Mouse (Mus musculus): ENCODE data around the gene AI467606. TPM values are rescaled to one million over a fixed set of nuclear protein-coding genes. Genes with fewer than 3 reads are reported as not detected.

The AI467606 gene
- polyA plus RNA-seq, 1 experiment from 2014 or later = 7.6 TPM

DNA sequence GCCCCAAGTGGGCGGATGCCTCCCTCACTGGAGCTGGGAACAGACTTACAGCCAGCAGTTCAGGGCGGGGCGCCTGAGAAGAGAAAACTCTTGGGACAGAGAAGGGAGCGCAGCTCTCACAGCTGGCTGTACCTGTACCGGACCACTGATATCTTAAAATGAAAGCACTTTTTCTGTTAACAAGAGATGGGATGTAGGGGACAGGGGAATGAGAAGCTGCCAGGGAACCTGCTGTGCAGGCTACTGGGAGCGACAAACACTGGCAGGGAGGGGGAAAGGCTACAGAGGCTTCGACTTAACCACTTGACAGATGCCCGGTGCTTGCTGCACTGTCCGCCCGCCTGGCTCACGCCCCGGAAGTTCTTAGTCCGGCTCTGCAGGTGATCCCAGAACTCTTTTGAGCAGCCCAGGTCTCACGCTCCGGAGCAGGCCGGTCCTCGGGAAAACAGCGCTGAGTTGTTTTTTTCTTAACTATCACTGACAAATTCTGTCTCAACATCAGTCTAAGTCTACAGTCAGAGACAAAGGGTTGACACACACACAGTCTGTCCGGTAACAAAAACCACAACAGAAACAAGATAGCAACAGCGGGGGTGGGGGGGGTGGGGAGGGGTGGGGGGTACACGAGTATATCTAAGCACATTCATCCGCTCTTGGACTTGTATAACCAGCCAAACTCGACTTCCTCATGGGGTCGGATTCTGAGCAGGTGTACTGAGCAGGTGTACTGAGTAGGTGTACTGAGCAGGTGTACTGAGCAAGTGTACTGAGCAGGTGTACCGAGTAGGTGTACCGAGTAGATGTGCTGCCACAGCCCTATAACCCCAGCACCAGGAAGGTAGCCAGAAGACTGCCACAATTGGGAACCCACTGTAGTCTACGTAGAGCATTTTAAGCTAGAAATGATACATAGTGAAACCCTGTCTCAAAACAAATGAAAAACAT is 2.0 kb upstream of the AI467606 start:
- H3K9ac ChIP-seq (replicated peaks) = peak overlapping the region; percentile 61

DNA sequence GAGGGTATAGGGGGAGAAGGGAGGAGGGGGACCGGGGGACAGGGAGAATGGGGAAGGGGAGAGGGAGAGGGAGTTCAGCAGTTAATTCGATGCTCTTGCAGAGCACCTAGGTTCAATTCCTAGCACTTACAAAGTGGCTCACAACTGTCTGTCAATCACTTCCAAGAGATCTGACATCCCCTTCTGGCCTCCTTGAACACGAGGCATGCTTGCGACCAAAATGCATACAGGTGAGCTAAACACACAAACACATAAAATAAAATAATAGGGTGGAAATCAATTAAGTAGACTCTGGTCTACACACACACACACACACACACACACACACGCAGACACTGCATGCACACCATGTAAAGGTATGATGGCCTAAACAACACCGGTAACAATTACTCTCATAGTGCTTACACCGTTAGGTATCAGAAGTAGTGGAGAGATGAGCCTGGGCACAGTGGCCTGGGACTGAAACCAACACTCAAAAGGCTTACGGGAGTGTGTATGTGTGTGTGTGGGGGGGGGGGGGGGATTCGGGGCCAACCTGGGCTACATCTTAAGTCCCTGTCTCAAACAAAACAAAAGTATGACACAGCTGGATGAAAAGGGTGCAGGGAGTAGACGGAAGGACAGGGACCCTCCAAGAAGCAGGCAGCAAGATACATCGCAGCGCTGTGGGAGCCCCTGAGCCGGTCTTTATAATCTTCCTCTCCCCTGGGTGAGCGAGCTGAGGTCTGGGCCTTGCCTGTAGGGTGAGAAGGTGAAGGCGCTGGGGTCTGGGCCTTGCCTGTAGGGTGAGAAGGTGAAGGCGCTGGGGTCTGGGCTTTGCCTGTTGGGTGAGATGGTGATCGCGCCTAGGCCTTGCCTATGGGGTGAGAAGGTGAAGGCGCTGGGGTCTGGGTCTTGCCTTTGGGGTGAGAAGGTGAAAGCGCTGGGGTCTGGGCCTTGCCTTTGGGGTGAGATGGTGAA is 725 bp upstream of the AI467606 start:
- Histone ChIP-seq H3K36me3 (replicated peaks; ENCODE audit: insufficient read depth, low read length) (peaks cover 15% of the 10 kb centered on the region; the same call in 1 of the 2 replicates), H3K9ac (replicated peaks) (peak overlapping the region; percentile 75), H3K27ac (ENCODE audit: low read depth) (peak overlapping the region; percentile 91), H3K4me1 (ENCODE audit: insufficient read depth) (peaks cover 49% of the 10 kb centered on the region), H3K27me3 (ENCODE audit: insufficient read depth, low read length) (no peaks in the 10 kb centered on the region), H3K4me3 (ENCODE audit: low read depth, low read length) (peak overlapping the region; percentile 55), H3K9me3 (ENCODE audit: low read length) (no peaks in the 10 kb centered on the region), H3K4me2 (ENCODE audit: low read depth, low read length) (peak overlapping the region; percentile 66)
- WGBS (ENCODE audit: insufficient replicate concordance) = 43% methylated on average over 20 of the region's 20 CpGs
- no peak for DNase-seq
- TF ChIP-seq CTCF (IDR thresholded peaks at IDR 0.05; ENCODE audit: low read depth) (no peak), EP300 (IDR thresholded peaks at IDR 0.05; ENCODE audit: low read depth) (no peak)
- ATAC-seq = peak; percentile 7; the same call in 1 of the 2 replicates

More for the DNA sequence above, 2.0 kb upstream of the AI467606 start:
- Histone ChIP-seq H3K4me1 (ENCODE audit: insufficient read depth) (peaks cover 56% of the 10 kb centered on the region), H3K4me2 (ENCODE audit: low read depth, low read length) (peak overlapping the region; percentile 73), H3K36me3 (replicated peaks; ENCODE audit: insufficient read depth, low read length) (peaks cover 15% of the 10 kb centered on the region; the same call in 1 of the 2 replicates), H3K9me3 (ENCODE audit: low read length) (no peaks in the 10 kb centered on the region), H3K4me3 (ENCODE audit: low read depth, low read length) (peak overlapping the region; percentile 19), H3K27me3 (ENCODE audit: insufficient read depth, low read length) (no peaks in the 10 kb centered on the region), H3K27ac (ENCODE audit: low read depth) (peak overlapping the region; percentile 93)
- WGBS (ENCODE audit: insufficient replicate concordance) = 10% methylated on average over 27 of the region's 27 CpGs
- ATAC-seq (0 out of 2 replicates have a peak, but pooled peaks have one; percentile 7), DNase-seq (peak; percentile 66)
- TF ChIP-seq EP300 (IDR thresholded peaks at IDR 0.05; ENCODE audit: low read depth) (0 out of 2 replicates have a peak, but pooled peaks have one; percentile 11), CTCF (IDR thresholded peaks at IDR 0.05; ENCODE audit: low read depth) (no peak)

DNA sequence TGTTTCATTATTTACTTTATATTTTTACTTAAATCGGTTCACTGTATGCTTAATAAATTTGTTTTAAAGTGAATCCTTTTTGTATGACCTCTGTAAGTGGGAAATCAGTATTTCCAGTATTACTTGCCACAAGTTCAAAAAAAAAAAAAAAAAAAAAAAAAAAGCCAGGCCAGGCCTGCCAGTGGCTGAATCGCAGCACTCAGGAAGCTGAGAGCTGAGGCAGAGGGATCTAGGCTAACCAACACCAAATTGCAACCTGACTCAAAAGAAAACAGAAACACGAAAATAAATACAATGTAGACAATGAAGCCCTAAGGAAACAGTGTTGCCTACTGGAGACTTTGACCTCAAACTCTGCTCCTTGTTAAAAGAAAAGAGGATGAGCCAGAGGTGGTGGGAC is 2.8 kb downstream of the AI467606 start:
- peaks cover 15% of the 10 kb centered on the region; the same call in 1 of the 2 replicates for H3K36me3 ChIP-seq (replicated peaks; ENCODE audit: insufficient read depth, low read length)
- no peak overlapping the region for H3K4me3 ChIP-seq (ENCODE audit: low read depth, low read length)
- H3K4me1 ChIP-seq (ENCODE audit: insufficient read depth) = peaks cover 35% of the 10 kb centered on the region
- TF ChIP-seq EP300 (IDR thresholded peaks at IDR 0.05; ENCODE audit: low read depth) (no peak), CTCF (IDR thresholded peaks at IDR 0.05; ENCODE audit: low read depth) (no peak)
- no peaks in the 10 kb centered on the region for H3K27me3 ChIP-seq (ENCODE audit: insufficient read depth, low read length)
- WGBS (ENCODE audit: insufficient replicate concordance) = 69% methylated on average over 3 of the region's 3 CpGs
- no peak overlapping the region for H3K27ac ChIP-seq (ENCODE audit: low read depth)
- no peak for DNase-seq
- H3K9ac ChIP-seq (replicated peaks) = no peak overlapping the region
- no peak for ATAC-seq
- no peak overlapping the region for H3K4me2 ChIP-seq (ENCODE audit: low read depth, low read length)
- H3K9me3 ChIP-seq (ENCODE audit: low read length) = no peaks in the 10 kb centered on the region

DNA sequence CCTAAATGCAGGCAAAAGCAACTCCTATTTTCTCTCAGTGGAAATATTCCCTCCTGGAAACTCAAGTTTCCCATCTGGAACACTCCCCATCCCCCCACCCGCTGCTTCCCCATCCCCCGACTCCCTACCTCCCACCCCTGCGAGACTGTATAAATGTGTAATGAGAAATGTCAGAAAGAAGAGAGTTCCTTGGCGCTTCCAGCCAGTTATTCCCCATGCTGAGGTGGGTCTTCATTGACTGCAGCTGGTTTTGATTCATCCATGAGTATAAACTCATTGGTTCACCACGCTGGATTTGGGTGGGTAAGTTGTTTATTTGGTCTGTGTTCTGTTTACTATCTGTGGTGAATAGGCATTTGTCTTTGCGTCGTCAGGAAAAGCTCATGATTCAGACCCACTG is 5.3 kb downstream of the AI467606 start:
- no peak for DNase-seq
- Histone ChIP-seq H3K4me1 (ENCODE audit: insufficient read depth) (peaks cover 11% of the 10 kb centered on the region), H3K4me3 (ENCODE audit: low read depth, low read length) (no peak overlapping the region), H3K36me3 (replicated peaks; ENCODE audit: insufficient read depth, low read length) (peaks cover 15% of the 10 kb centered on the region; the same call in 1 of the 2 replicates), H3K9me3 (ENCODE audit: low read length) (no peaks in the 10 kb centered on the region), H3K27ac (ENCODE audit: low read depth) (no peak overlapping the region), H3K9ac (replicated peaks) (no peak overlapping the region), H3K4me2 (ENCODE audit: low read depth, low read length) (no peak overlapping the region), H3K27me3 (ENCODE audit: insufficient read depth, low read length) (no peaks in the 10 kb centered on the region)
- WGBS (ENCODE audit: insufficient replicate concordance) = 84% methylated on average over 7 of the region's 7 CpGs
- TF ChIP-seq EP300 (IDR thresholded peaks at IDR 0.05; ENCODE audit: low read depth) = no peak
- no peak for TF ChIP-seq CTCF (IDR thresholded peaks at IDR 0.05; ENCODE audit: low read depth)
- no peak for ATAC-seq

DNA sequence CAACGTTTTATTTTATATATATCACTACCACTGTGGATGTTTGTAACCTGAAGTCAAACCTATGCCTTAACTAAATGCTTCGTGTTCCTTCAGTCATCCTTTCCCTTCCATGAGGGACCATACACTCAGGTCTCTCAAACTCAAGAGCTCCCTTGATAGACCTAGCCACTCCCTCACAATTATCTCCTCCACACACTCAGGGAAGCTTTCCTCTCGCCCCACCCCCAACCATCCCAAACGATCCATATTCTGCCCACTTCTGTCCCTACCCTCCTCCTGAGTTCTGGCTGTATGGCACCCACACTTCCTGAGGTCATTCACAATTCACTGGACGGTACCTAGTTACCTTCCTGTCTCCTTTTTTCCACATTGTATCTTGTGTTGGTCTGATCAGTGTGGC is 7.4 kb downstream of the AI467606 start:
- no peak overlapping the region for H3K9ac ChIP-seq (replicated peaks)
- no peaks in the 10 kb centered on the region for H3K27me3 ChIP-seq (ENCODE audit: insufficient read depth, low read length)
- no peak for TF ChIP-seq EP300 (IDR thresholded peaks at IDR 0.05; ENCODE audit: low read depth)
- no peak for TF ChIP-seq CTCF (IDR thresholded peaks at IDR 0.05; ENCODE audit: low read depth)
- H3K9me3 ChIP-seq (ENCODE audit: low read length) = no peaks in the 10 kb centered on the region
- 72% methylated on average over 5 of the region's 5 CpGs for WGBS (ENCODE audit: insufficient replicate concordance)
- peaks cover 2% of the 10 kb centered on the region; the same call in 1 of the 2 replicates for H3K36me3 ChIP-seq (replicated peaks; ENCODE audit: insufficient read depth, low read length)
- ATAC-seq = no peak
- H3K4me3 ChIP-seq (ENCODE audit: low read depth, low read length) = no peak overlapping the region
- H3K27ac ChIP-seq (ENCODE audit: low read depth) = no peak overlapping the region
- DNase-seq = no peak
- no peak overlapping the region for H3K4me2 ChIP-seq (ENCODE audit: low read depth, low read length)
- no peaks in the 10 kb centered on the region for H3K4me1 ChIP-seq (ENCODE audit: insufficient read depth)

Data from liver, postnatal 0 days (tissue).